ENCODE assay signal across 17 mouse cellular contexts in genomic region chr3:143710805-143711469, GRCm38 (mm10).
A peak's percentile ranks its signal among the peaks of the same experiment; 100 is the strongest.
DNase-seq lines count a peak whose midpoint lies in the region; ATAC-seq and TF ChIP-seq lines count a peak whose summit lies in the region.
"Had no signal": no experiment of that assay in that cellular context is flagged by ENCODE, and none has a peak within 500 bp of the region (broad histone marks: within the 10 kb centered on the region; RNA-seq: fewer than 3 reads in every experiment).

No protein-coding gene starts in this region.

- peaks cover 4% of the 10 kb centered on the region; the same call in 1 of the 2 replicates for H3K9me3 ChIP-seq in midbrain, embryonic 16.5 days (replicated peaks; ENCODE audit: control insufficient read depth, low read length, poor library complexity, severe bottlenecking)
- H3K9me3 ChIP-seq in liver, postnatal 0 days (ENCODE audit: low read length) = no peaks in the 10 kb centered on the region
- H3K9me3 ChIP-seq in heart, embryonic 11.5 days (replicated peaks; ENCODE audit: control insufficient read depth, low read length) = no peaks in the 10 kb centered on the region
- H3K9me3 ChIP-seq: stomach, embryonic 15.5 days had no signal

- H3K4me1 ChIP-seq in midbrain, embryonic 16.5 days (ENCODE audit: control insufficient read depth, insufficient read depth, low read length) = peaks cover 8% of the 10 kb centered on the region
- H3K4me1 ChIP-seq in liver, postnatal 0 days (ENCODE audit: insufficient read depth) = no peaks in the 10 kb centered on the region
- no peaks in the 10 kb centered on the region for H3K4me1 ChIP-seq in heart, embryonic 11.5 days (ENCODE audit: control insufficient read depth, insufficient read depth, low read length)
- H3K4me1 ChIP-seq: megakaryocyte, embryonic 14.5 days; stomach, embryonic 15.5 days had no signal

- peak overlapping the region; percentile 38 for H3K4me2 ChIP-seq in midbrain, embryonic 16.5 days (ENCODE audit: low read length)
- H3K4me2 ChIP-seq in liver, postnatal 0 days (ENCODE audit: low read depth, low read length) = no peak overlapping the region
- H3K4me2 ChIP-seq in heart, embryonic 11.5 days = no peak overlapping the region
- H3K4me2 ChIP-seq: embryonic facial prominence, embryonic 13.5 days; hindbrain, embryonic 14.5 days; stomach, embryonic 15.5 days had no signal

- H3K36me3 ChIP-seq in midbrain, embryonic 16.5 days (ENCODE audit: control insufficient read depth, insufficient read depth, low read length) = no peaks in the 10 kb centered on the region
- H3K36me3 ChIP-seq in liver, postnatal 0 days (replicated peaks; ENCODE audit: insufficient read depth, low read length) = no peaks in the 10 kb centered on the region
- H3K36me3 ChIP-seq in heart, embryonic 11.5 days (ENCODE audit: control insufficient read depth, insufficient read depth, low read length) = no peaks in the 10 kb centered on the region
- H3K36me3 ChIP-seq: embryonic facial prominence, embryonic 13.5 days; stomach, embryonic 15.5 days had no signal

- ATAC-seq in frontal cortex, adult (ENCODE audit: low TSS enrichment) = peak; percentile 61
- peak; percentile 64; the same call in 1 of the 2 replicates for ATAC-seq in midbrain, embryonic 16.5 days
- no peak for ATAC-seq in liver, postnatal 0 days
- no peak for ATAC-seq in heart, embryonic 11.5 days (replicated peaks; ENCODE audit: insufficient number of reproducible peaks, low FRiP score, low TSS enrichment)
- ATAC-seq: intestine, postnatal 0 days had no signal

- no peak for DNase-seq in frontal cortex, postnatal 25 days (ENCODE audit: low spot score in 2 of 2)
- DNase-seq in Muller cell, postnatal 12 days (ENCODE audit: inconsistent ontology term) = peak; percentile 17
- peak; percentile 10 for DNase-seq in embryo, embryonic 11 days
- DNase-seq in liver, postnatal 0 days = no peak
- DNase-seq: adrenal gland, postnatal 36 days; heart, adult 18-20 months; lung, postnatal 14 days; thymus, adult 2 months had no signal

- no peak overlapping the region for H3K4me3 ChIP-seq in midbrain, embryonic 16.5 days (ENCODE audit: low read depth, low read length)
- H3K4me3 ChIP-seq in liver, postnatal 0 days (ENCODE audit: low read depth, low read length) = no peak overlapping the region
- no peak overlapping the region for H3K4me3 ChIP-seq in heart, embryonic 11.5 days (ENCODE audit: low read depth, low read length)
- H3K4me3 ChIP-seq: embryonic facial prominence, embryonic 13.5 days; megakaryocyte, embryonic 14.5 days; stomach, embryonic 15.5 days had no signal

- H3K9ac ChIP-seq in midbrain, embryonic 16.5 days (ENCODE audit: low read depth, low read length) = no peak overlapping the region
- no peak overlapping the region for H3K9ac ChIP-seq in liver, postnatal 0 days (replicated peaks)
- H3K9ac ChIP-seq in heart, embryonic 11.5 days (ENCODE audit: low read depth, low read length) = no peak overlapping the region
- H3K9ac ChIP-seq: embryonic facial prominence, embryonic 13.5 days; hindbrain, embryonic 14.5 days; stomach, embryonic 15.5 days had no signal

- no peak overlapping the region for H3K27ac ChIP-seq in midbrain, embryonic 16.5 days (ENCODE audit: low read length)
- no peak overlapping the region for H3K27ac ChIP-seq in liver, postnatal 0 days (ENCODE audit: low read depth)
- no peak overlapping the region for H3K27ac ChIP-seq in heart, embryonic 11.5 days (ENCODE audit: low read depth, low read length)
- H3K27ac ChIP-seq: embryonic facial prominence, embryonic 13.5 days; hindbrain, embryonic 14.5 days; kidney, postnatal 0 days; stomach, embryonic 15.5 days had no signal

- no peak for TF ChIP-seq CTCF in liver, postnatal 0 days (IDR thresholded peaks at IDR 0.05; ENCODE audit: low read depth)

- TF ChIP-seq EP300 in liver, postnatal 0 days (IDR thresholded peaks at IDR 0.05; ENCODE audit: low read depth) = no peak

- 20% methylated on average over 16 of the region's 16 CpGs for WGBS in midbrain, embryonic 16.5 days
- 71% methylated on average over 16 of the region's 16 CpGs for WGBS in liver, postnatal 0 days (ENCODE audit: insufficient replicate concordance)
- 67% methylated on average over 16 of the region's 16 CpGs for WGBS in heart, embryonic 11.5 days (ENCODE audit: insufficient replicate concordance)

- H3K27me3 ChIP-seq in midbrain, embryonic 16.5 days (ENCODE audit: control insufficient read depth, insufficient read depth, low read depth, low read length) = no peaks in the 10 kb centered on the region
- H3K27me3 ChIP-seq in liver, postnatal 0 days (ENCODE audit: insufficient read depth, low read length) = no peaks in the 10 kb centered on the region
- H3K27me3 ChIP-seq in heart, embryonic 11.5 days (ENCODE audit: control insufficient read depth, insufficient read depth, low read length) = no peaks in the 10 kb centered on the region
- H3K27me3 ChIP-seq: embryonic facial prominence, embryonic 13.5 days; megakaryocyte, embryonic 14.5 days; stomach, embryonic 15.5 days had no signal

Comparison
In these comparisons a context has a peak if more than half of its experiments do, and no peak if none do; other contexts are left out.
1. ATAC-seq: peak in frontal cortex, adult (single experiment) and midbrain, embryonic 16.5 days (single experiment); none in liver, postnatal 0 days (single experiment) and heart, embryonic 11.5 days (single experiment).
2. DNase-seq: peak in Muller cell, postnatal 12 days (single experiment) and embryo, embryonic 11 days (single experiment); none in frontal cortex, postnatal 25 days (0 of 2) and liver, postnatal 0 days (single experiment).